Mouse (Mus musculus) midbrain, postnatal 0 days (tissue): ENCODE data around the gene Gm9936. TPM values are rescaled to one million over a fixed set of nuclear protein-coding genes. Genes with fewer than 3 reads are reported as not detected.

Experiments used
- ATAC-seq: fragments of 200-750 bp; cut with Nextera tagmentation; 2 replicates; pipeline ENCODE4 v1.8.0; 2017; ENCODE audit warnings: moderate number of reproducible peaks, mild to moderate bottlenecking, moderate TSS enrichment, moderate library complexity; ENCODE audit not compliant: low FRiP score
- DNase-seq: peaks from one replicate; pipeline ENCODE4 v3.0.0-alpha.2; 2015; ENCODE audit warnings: low spot score
- H3K27ac ChIP-seq: fragments of 300-500 bp; sonication (generic); 2 replicates; pipeline ENCODE4 v1.5.1; 2014; ENCODE audit warnings: low read depth, mild to moderate bottlenecking, low read length, mixed read lengths
- H3K27me3 ChIP-seq: fragments of 300-500 bp; sonication (generic); 2 replicates; pipeline ENCODE4 v1.6.1; 2014; ENCODE audit warnings: low read length, control low read depth, mixed read lengths; ENCODE audit not compliant: insufficient read depth
- H3K36me3 ChIP-seq: fragments of 300-500 bp; sonication (generic); 2 replicates; pipeline ENCODE4 v1.6.1; 2014; ENCODE audit warnings: low read length, control low read depth, mixed read lengths; ENCODE audit not compliant: insufficient read depth
- H3K4me1 ChIP-seq: fragments of 300-500 bp; sonication (generic); 2 replicates; pipeline ENCODE4 v1.6.1; 2014; ENCODE audit warnings: mild to moderate bottlenecking, control low read depth, antibody characterized with exemption, low read length, mixed read lengths; ENCODE audit not compliant: insufficient read depth
- H3K4me2 ChIP-seq: fragments of 300-500 bp; sonication (generic); 2 replicates; pipeline ENCODE4 v1.6.1; 2014; ENCODE audit warnings: low read depth, mild to moderate bottlenecking, low read length, mixed read lengths; ENCODE audit not compliant: poor library complexity, severe bottlenecking
- H3K4me3 ChIP-seq: fragments of 300-500 bp; sonication (generic); 2 replicates; pipeline ENCODE4 v1.5.1; 2014; ENCODE audit warnings: low read depth, mild to moderate bottlenecking, low read length, moderate library complexity
- H3K9ac ChIP-seq: fragments of 300-500 bp; sonication (generic); replicated peaks from 2 replicates; pipeline ENCODE4 v1.6.1; 2014; ENCODE audit warnings: mild to moderate bottlenecking, low read length, moderate library complexity, mixed read lengths; ENCODE audit not compliant: poor library complexity, severe bottlenecking
- H3K9me3 ChIP-seq: fragments of 300-500 bp; sonication (generic); 2 replicates; pipeline ENCODE4 v1.6.1; 2016; ENCODE audit warnings: low read length, control low read depth
- CTCF ChIP-seq: IDR thresholded peaks from 2 replicates; pipeline ENCODE4 v1.5.1; 2016; ENCODE audit warnings: antibody characterized with exemption, mild to moderate bottlenecking
- WGBS: fragments of 180-500 bp; shearing (Covaris S2); extraction: QIAGEN DNeasy Blood & Tissue Kit; methylation state at CpG from one replicate; pipeline ENCODE4 v1.1.7; 2014; 5-methylcytosine and 5-hydroxymethylcytosine counted together
- polyA plus RNA-seq: library from polyadenylated mRNA; unstranded; fragments of >200 nt; fragmentation: Nextera tagmentation; extraction: Ambion mirVana; gene quantifications from 2 replicates; pipeline ENCODE4 v1.2.1, GENCODE M21; 2015
- total RNA-seq: library from RNA; depleted of rRNA; stranded (reverse); fragments of >200 nt; gene quantifications from 2 replicates; pipeline ENCODE4 v1.2.3, GENCODE M21; 2014

Gm9936 gene
- total and polyA plus RNA-seq, 2 experiments from 2014 or later = 3.1 to 6.7 TPM

DNA sequence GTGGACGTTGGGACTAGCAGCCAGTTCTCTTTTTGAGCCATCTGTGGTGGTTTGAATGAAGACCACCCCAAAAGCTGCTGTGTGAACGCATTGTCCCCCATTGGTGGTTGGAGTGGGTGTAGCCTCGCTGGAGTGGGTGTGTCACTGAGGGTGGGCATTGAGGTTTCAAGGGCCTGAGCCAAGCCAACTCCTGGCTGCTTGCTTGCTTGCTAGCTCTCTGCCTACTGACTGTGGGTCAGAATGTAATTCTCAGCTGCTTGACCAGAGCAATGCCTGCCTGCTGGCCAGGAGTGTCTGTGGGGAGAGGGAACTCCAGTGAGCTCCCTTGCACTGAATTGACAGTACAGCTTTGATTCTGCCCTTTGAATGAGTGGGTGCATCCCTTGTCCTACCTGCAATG is 28.7 kb downstream of the Gm9936 start:
- no peaks in the 10 kb centered on the region for H3K36me3 ChIP-seq
- no peak overlapping the region for H3K4me2 ChIP-seq
- H3K4me1 ChIP-seq = no peaks in the 10 kb centered on the region
- H3K4me3 ChIP-seq = no peak overlapping the region
- H3K9me3 ChIP-seq = no peaks in the 10 kb centered on the region
- H3K9ac ChIP-seq = no peak overlapping the region
- no peak for TF ChIP-seq CTCF
- H3K27ac ChIP-seq = no peak overlapping the region
- ATAC-seq (no peak), DNase-seq (no peak)
- 64% methylated on average over 3 of the region's 3 CpGs for WGBS
- no peaks in the 10 kb centered on the region for H3K27me3 ChIP-seq

DNA sequence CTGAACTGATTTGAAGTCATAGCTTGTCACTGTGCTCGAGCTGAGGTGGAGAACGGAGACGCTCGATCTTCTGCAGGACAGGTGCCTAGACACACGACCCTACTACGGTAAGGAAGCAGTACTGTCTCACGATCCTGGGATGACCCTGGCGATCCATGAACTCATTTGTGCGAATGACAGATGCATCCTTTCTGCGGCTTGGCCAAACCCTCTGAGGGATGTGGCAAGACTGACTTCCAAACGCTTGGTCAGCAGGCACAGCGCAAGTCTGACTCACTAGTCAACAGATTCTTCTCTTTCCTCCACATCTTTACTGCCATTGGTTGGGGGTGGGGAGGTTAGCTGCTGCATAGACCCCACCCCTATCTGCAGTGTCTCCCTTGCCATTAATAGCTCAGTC is 31.1 kb downstream of the Gm9936 start:
- 93% methylated on average over 12 of the region's 12 CpGs for WGBS

DNA sequence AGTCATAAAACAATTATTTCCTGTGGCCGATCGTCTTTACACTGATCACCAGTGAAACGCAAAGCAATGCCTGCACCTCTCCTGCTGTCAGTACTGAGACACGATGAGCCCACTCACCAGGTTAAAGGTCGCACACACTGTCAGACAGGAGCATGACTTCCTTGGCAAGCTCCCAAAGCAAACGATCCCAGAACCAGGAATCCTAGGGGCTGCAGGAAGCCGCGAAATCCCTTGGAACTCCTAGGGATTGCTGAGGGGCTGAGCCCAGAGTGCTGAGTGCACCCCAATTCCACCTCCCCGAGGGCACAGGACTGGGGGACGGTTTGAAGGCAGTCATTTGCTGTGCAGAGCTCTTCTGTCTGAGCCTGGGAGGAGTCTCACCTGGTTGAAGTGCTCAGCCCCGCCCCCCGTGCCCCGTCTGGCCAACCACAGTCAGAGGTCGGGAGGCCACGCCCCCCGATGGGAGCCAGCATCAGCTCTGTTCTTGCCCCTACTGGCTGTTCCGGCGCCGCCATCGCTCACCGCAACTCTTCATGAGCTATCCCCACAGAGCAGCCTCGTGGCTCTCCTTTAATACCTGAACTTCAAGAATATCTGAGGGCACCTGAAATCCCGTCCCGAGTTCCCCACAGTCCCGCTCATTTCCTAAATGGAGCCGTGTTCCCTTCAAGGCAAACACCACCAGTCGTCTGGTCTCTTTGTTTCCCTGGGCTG is 32.3 kb downstream of the Gm9936 start:
- H3K9me3 ChIP-seq = no peaks in the 10 kb centered on the region
- H3K4me2 ChIP-seq = peak overlapping the region; percentile 59
- 9% methylated on average over 27 of the region's 27 CpGs for WGBS
- peak overlapping the region; percentile 58 for H3K27ac ChIP-seq
- no peaks in the 10 kb centered on the region for H3K4me1 ChIP-seq
- H3K9ac ChIP-seq = peak overlapping the region; percentile 50; the same call in 1 of the 2 replicates
- TF ChIP-seq CTCF = peak; percentile 48
- peak overlapping the region; percentile 28 for H3K4me3 ChIP-seq
- H3K27me3 ChIP-seq = no peaks in the 10 kb centered on the region
- ATAC-seq (peak; percentile 82), DNase-seq (peak; percentile 89)
- H3K36me3 ChIP-seq = no peaks in the 10 kb centered on the region

More for the DNA sequence above, 31.1 kb downstream of the Gm9936 start:
- H3K9me3 ChIP-seq = no peaks in the 10 kb centered on the region
- TF ChIP-seq CTCF = no peak
- no peak overlapping the region for H3K27ac ChIP-seq
- no peaks in the 10 kb centered on the region for H3K27me3 ChIP-seq
- no peak overlapping the region for H3K4me3 ChIP-seq
- no peaks in the 10 kb centered on the region for H3K4me1 ChIP-seq
- H3K4me2 ChIP-seq = no peak overlapping the region
- no peak for ATAC-seq
- DNase-seq = no peak
- no peak overlapping the region for H3K9ac ChIP-seq
- H3K36me3 ChIP-seq = no peaks in the 10 kb centered on the region

DNA sequence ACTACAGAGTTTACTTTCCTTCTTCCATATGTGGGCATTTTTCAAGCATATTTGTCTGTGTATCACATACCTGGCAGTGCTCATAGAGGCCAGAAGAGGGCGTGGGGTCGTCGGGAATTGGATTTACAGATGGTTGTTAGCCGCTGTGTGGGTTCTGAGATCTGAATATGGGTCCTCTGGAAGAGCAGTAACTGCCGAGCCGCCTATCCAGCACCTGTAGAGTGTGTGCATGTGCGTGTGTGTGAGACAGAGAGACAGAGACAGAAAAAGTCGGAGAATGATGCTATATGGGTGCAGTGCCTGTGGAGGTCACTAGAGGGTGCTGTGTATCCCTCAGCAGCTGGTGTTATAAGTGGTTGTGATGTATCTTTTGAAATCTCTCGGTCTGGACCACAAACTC is 34.3 kb downstream of the Gm9936 start:
- no peak overlapping the region for H3K4me3 ChIP-seq
- WGBS = 21% methylated on average over 9 of the region's 9 CpGs
- no peaks in the 10 kb centered on the region for H3K36me3 ChIP-seq
- H3K9me3 ChIP-seq = no peaks in the 10 kb centered on the region
- peak overlapping the region; percentile 3; the same call in 1 of the 2 replicates for H3K27ac ChIP-seq
- H3K4me1 ChIP-seq = no peaks in the 10 kb centered on the region
- no peaks in the 10 kb centered on the region for H3K27me3 ChIP-seq
- ATAC-seq = no peak
- DNase-seq = peak; percentile 57
- peak; percentile 82 for TF ChIP-seq CTCF
- H3K9ac ChIP-seq = no peak overlapping the region
- H3K4me2 ChIP-seq = no peak overlapping the region

- H3K9ac ChIP-seq = peak within 1 kb of the TSS; percentile 71
- no peaks in the 10 kb centered on the region for H3K4me1 ChIP-seq
- WGBS = 6% methylated on average over 52 of the region's 53 CpGs
- peak within 1 kb of the TSS; percentile 45 for H3K4me2 ChIP-seq
- H3K4me3 ChIP-seq = peak within 1 kb of the TSS; percentile 49
- no peaks in the 10 kb centered on the region for H3K9me3 ChIP-seq
- peak; percentile 86 for ATAC-seq
- peak within 1 kb of the TSS; percentile 76 for H3K27ac ChIP-seq
- TF ChIP-seq CTCF = no peak
- peak; percentile 90 for DNase-seq
- no peaks in the 10 kb centered on the region for H3K36me3 ChIP-seq
- H3K27me3 ChIP-seq = no peaks in the 10 kb centered on the region
Observed at GRCm38 (mm10) chr5:114822796-114823688, 35.4 kb downstream of the Gm9936 start, which contains the start of gene 1500011B03Rik. Gene 1500011B03Rik, minus strand, starts transcription at chr5:114823468.

- Histone ChIP-seq H3K4me2 (no peak overlapping the region), H3K9me3 (no peaks in the 10 kb centered on the region), H3K9ac (no peak overlapping the region), H3K4me3 (no peak overlapping the region), H3K27ac (no peak overlapping the region), H3K27me3 (no peaks in the 10 kb centered on the region), H3K36me3 (no peaks in the 10 kb centered on the region), H3K4me1 (no peaks in the 10 kb centered on the region)
- ATAC-seq = no peak
- no peak for DNase-seq
- no peak for TF ChIP-seq CTCF
- WGBS = 74% methylated on average over 10 of the region's 11 CpGs
Observed at GRCm38 (mm10) chr5:114818124-114818523, 40.4 kb downstream of the Gm9936 start.
